Mouse (Mus musculus) liver, postnatal 0 days (tissue): ENCODE results near the gene Gm20604. TPM values are rescaled to one million over a fixed set of nuclear protein-coding genes. Genes with fewer than 3 reads are reported as not detected.
A peak's percentile ranks its signal among the peaks of the same experiment; 100 is the strongest.

Experiments used
- ATAC-seq: fragments of 200-750 bp; cut with Nextera tagmentation; 2 replicates; pipeline ENCODE4 v1.8.0; 2017; ENCODE audit warnings: mild to moderate bottlenecking, moderate library complexity
- DNase-seq: peaks from one replicate; pipeline ENCODE4 v3.0.0-alpha.2; 2016
- H3K27ac ChIP-seq: fragments of 300-500 bp; sonication (generic); 2 replicates; pipeline ENCODE4 v1.5.1; 2014; ENCODE audit warnings: antibody characterized with exemption, moderate library complexity, mild to moderate bottlenecking, low read depth
- H3K27me3 ChIP-seq: fragments of 300-500 bp; sonication (generic); 2 replicates; pipeline ENCODE4 v1.6.1; 2014; ENCODE audit warnings: low read length, control low read depth, mixed read lengths; ENCODE audit not compliant: insufficient read depth
- H3K36me3 ChIP-seq: fragments of 300-500 bp; sonication (generic); replicated peaks from 2 replicates; pipeline ENCODE4 v1.6.1; 2014; ENCODE audit warnings: mild to moderate bottlenecking, control low read depth, low read length, moderate library complexity, mixed read lengths; ENCODE audit not compliant: insufficient read depth
- H3K4me1 ChIP-seq: fragments of 300-500 bp; sonication (generic); 2 replicates; pipeline ENCODE4 v1.6.1; 2014; ENCODE audit warnings: antibody characterized with exemption, mild to moderate bottlenecking, control low read depth; ENCODE audit not compliant: insufficient read depth
- H3K4me2 ChIP-seq: fragments of 300-500 bp; sonication (generic); 2 replicates; pipeline ENCODE4 v1.6.1; 2014; ENCODE audit warnings: low read depth, mild to moderate bottlenecking, low read length, moderate library complexity, mixed read lengths
- H3K4me3 ChIP-seq: fragments of 300-500 bp; sonication (generic); 2 replicates; pipeline ENCODE4 v1.5.1; 2014; ENCODE audit warnings: low read depth, low read length
- H3K9ac ChIP-seq: fragments of 300-500 bp; sonication (generic); replicated peaks from 2 replicates; pipeline ENCODE4 v1.6.1; 2014; ENCODE audit warnings: mild to moderate bottlenecking, moderate library complexity
- H3K9me3 ChIP-seq: fragments of 300-500 bp; sonication (generic); 2 replicates; pipeline ENCODE4 v1.6.1; 2016; ENCODE audit warnings: mild to moderate bottlenecking, control low read depth, low read length, mixed read lengths
- CTCF ChIP-seq: sonication (generic); IDR thresholded peaks from 2 replicates; pipeline ENCODE4 v1.5.1; 2016; ENCODE audit warnings: antibody characterized with exemption, low read depth
- EP300 ChIP-seq: IDR thresholded peaks from 2 replicates; pipeline ENCODE4 v1.6.1; 2016; ENCODE audit warnings: antibody characterized with exemption, low read depth, mild to moderate bottlenecking
- WGBS: fragments of 180-500 bp; shearing (Covaris S2); extraction: QIAGEN DNeasy Blood & Tissue Kit; methylation state at CpG from one replicate; pipeline ENCODE4 v1.1.7; 2014; ENCODE audit not compliant: insufficient replicate concordance; 5-methylcytosine and 5-hydroxymethylcytosine counted together
- polyA plus RNA-seq: library from polyadenylated mRNA; unstranded; fragments of >200 nt; fragmentation: Nextera tagmentation; extraction: Ambion mirVana; gene quantifications from 2 replicates; pipeline ENCODE4 v1.2.1, GENCODE M21; 2015

Gm20604 gene
- polyA plus RNA-seq: 5.2 and 5.4 TPM in 2 replicates

DNA sequence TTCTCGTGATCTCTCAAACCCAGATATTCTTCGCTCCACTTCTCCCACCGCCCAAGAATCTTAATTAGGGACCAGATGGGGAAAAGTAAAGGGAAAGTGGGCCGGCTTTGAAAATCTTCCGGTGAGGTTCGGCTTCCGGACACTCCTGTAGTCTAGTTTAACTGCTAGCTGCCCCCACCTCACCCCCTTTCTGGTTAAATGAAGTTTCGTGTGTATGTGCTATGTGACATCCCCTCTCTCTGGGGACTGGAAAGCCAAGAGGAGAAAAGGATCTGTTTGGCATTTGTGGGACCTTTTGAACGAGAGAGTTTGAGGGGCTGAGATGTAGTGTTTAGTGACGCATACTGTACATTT is at the start of gene Gm20604:
Gene Gm20604 (minus strand): TSS at position 270 of the 354 bp plus-strand sequence.
- Histone ChIP-seq H3K9ac (peak within 1 kb of the TSS; percentile 81), H3K4me3 (peak within 1 kb of the TSS; percentile 82), H3K4me2 (peak within 1 kb of the TSS; percentile 86), H3K9me3 (no peaks in the 10 kb centered on the region), H3K27ac (peak within 1 kb of the TSS; percentile 89), H3K36me3 (peaks cover 9% of the 10 kb centered on the region; the same call in 1 of the 2 replicates), H3K4me1 (peaks cover 14% of the 10 kb centered on the region), H3K27me3 (no peaks in the 10 kb centered on the region)
- 1% methylated on average over 10 of the region's 10 CpGs for WGBS
- DNase-seq (no peak), ATAC-seq (no peak)
- no peak for TF ChIP-seq EP300
- TF ChIP-seq CTCF: no peak

GRCm38 (mm10) chr12:102799528-102799927 is 41.1 kb upstream of the Gm20604 start:
- no peak overlapping the region for H3K4me2 ChIP-seq
- no peak overlapping the region for H3K9ac ChIP-seq
- H3K4me3 ChIP-seq: no peak overlapping the region
- no peaks in the 10 kb centered on the region for H3K9me3 ChIP-seq
- WGBS: 59% methylated on average over 2 of the region's 2 CpGs
- H3K36me3 ChIP-seq: peaks cover 14% of the 10 kb centered on the region
- ATAC-seq: no peak
- H3K27ac ChIP-seq: no peak overlapping the region
- H3K4me1 ChIP-seq: no peaks in the 10 kb centered on the region
- TF ChIP-seq EP300 (no peak), CTCF (no peak)
- H3K27me3 ChIP-seq: no peaks in the 10 kb centered on the region
- DNase-seq: no peak

GRCm38 (mm10) chr12:102787927-102788326 is 29.5 kb upstream of the Gm20604 start:
- H3K9ac ChIP-seq: no peak overlapping the region
- TF ChIP-seq CTCF (no peak), EP300 (peak; percentile 87)
- H3K4me1 ChIP-seq: peaks cover 4% of the 10 kb centered on the region; the same call in 1 of the 2 replicates
- peak overlapping the region; percentile 52 for H3K4me2 ChIP-seq
- ATAC-seq: peak; percentile 97
- no peaks in the 10 kb centered on the region for H3K27me3 ChIP-seq
- H3K27ac ChIP-seq: peak overlapping the region; percentile 82
- peak; percentile 56 for DNase-seq
- H3K4me3 ChIP-seq: peak overlapping the region; percentile 24; the same call in 1 of the 2 replicates
- WGBS: 57% methylated on average over 7 of the region's 7 CpGs
- H3K9me3 ChIP-seq: no peaks in the 10 kb centered on the region
- H3K36me3 ChIP-seq: peaks cover 45% of the 10 kb centered on the region

DNA sequence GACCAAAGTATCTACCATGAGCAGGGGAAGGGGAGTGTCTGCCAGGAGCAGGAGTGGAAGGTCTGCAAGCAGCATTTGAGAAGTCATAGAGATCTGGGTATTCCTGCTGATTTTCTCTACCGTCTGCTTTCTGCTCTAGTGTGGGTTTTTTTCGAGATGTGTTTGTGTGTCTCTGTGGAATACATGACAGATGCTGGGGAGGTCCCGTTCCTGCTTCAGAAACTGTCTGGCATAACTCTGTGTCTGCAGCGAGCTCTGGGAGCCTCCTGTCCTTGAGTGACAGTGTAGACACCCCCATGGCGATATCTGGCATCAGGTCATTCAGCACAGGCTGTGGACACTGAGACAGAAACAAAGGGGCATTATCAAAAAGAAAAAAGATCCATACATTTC is 27.1 kb upstream of the Gm20604 start:
- Histone ChIP-seq H3K4me3 (no peak overlapping the region), H3K36me3 (peaks cover 29% of the 10 kb centered on the region), H3K27me3 (no peaks in the 10 kb centered on the region), H3K27ac (peak overlapping the region; percentile 55), H3K9me3 (no peaks in the 10 kb centered on the region), H3K4me1 (peaks cover 4% of the 10 kb centered on the region; the same call in 1 of the 2 replicates), H3K9ac (no peak overlapping the region), H3K4me2 (peak overlapping the region; percentile 35)
- 83% methylated on average over 5 of the region's 5 CpGs for WGBS
- ATAC-seq (no peak), DNase-seq (no peak)
- TF ChIP-seq EP300 (no peak), CTCF (no peak)

- no peaks in the 10 kb centered on the region for H3K9me3 ChIP-seq
- no peak overlapping the region for H3K9ac ChIP-seq
- H3K4me2 ChIP-seq: peak overlapping the region; percentile 35
- ATAC-seq: no peak
- 78% methylated on average over 19 of the region's 19 CpGs for WGBS
- peak overlapping the region; percentile 55 for H3K27ac ChIP-seq
- peaks cover 23% of the 10 kb centered on the region for H3K36me3 ChIP-seq
- H3K4me3 ChIP-seq: no peak overlapping the region
- DNase-seq: no peak
- TF ChIP-seq EP300 (no peak), CTCF (no peak)
- peaks cover 4% of the 10 kb centered on the region; the same call in 1 of the 2 replicates for H3K4me1 ChIP-seq
- no peaks in the 10 kb centered on the region for H3K27me3 ChIP-seq
These were observed 26.6 kb upstream of the Gm20604 start for GRCm38 (mm10) chr12:102784899-102785592.

GRCm38 (mm10) chr12:102782841-102783240 is 24.4 kb upstream of the Gm20604 start:
- TF ChIP-seq CTCF (no peak), EP300 (no peak)
- Histone ChIP-seq H3K9me3 (no peaks in the 10 kb centered on the region), H3K27me3 (no peaks in the 10 kb centered on the region), H3K4me2 (no peak overlapping the region), H3K4me3 (no peak overlapping the region), H3K27ac (no peak overlapping the region), H3K36me3 (peaks cover 16% of the 10 kb centered on the region), H3K9ac (no peak overlapping the region), H3K4me1 (peaks cover 9% of the 10 kb centered on the region; the same call in 1 of the 2 replicates)
- 86% methylated on average over 5 of the region's 5 CpGs for WGBS
- no peak for ATAC-seq
- no peak for DNase-seq
